Mouse (Mus musculus) heart, postnatal 0 days (tissue): Measurements from ENCODE around the gene Helq.

ENCODE experiments used
- CTCF ChIP-seq: IDR thresholded peaks from 2 replicates; pipeline ENCODE4 v1.5.1; 2016; ENCODE audit warnings: antibody characterized with exemption, control low read depth, low read depth
- EP300 ChIP-seq: IDR thresholded peaks from 2 replicates; pipeline ENCODE4 v1.6.1; 2016; ENCODE audit warnings: antibody characterized with exemption, low read depth

DNA sequence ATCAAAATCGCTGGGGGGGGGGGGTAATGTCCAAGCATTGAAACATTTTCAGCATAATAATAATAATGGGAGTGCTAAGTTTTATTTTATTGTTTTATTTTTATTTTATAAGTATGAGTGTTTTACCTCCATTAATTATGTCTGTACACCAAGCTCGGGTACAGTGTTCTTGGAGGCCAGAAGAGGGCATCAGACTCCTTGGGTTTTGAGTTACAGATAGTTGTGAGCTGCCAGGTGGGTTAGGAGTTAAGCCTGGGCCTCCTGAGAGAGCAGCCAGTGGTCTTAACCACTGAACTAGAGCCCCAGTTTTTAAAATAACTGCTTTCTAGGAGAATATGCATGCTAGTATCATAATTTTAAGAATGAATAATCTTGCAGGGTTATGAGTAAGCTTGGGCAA is 27.6 kb upstream of the Helq start:
- peak; percentile 53 for TF ChIP-seq CTCF
- no peak for TF ChIP-seq EP300
